Mouse (Mus musculus) olfactory bulb, adult 2 months (tissue): ENCODE measurements around the gene Itsn2. TPM values are rescaled to one million over a fixed set of nuclear protein-coding genes. Genes with fewer than 3 reads are reported as not detected.
"Not testable (repeated sequence)": the region's sequence is repeated elsewhere in the genome, so short reads cannot be mapped to it uniquely, and the experiment has no call there.

ENCODE experiments used
- H3K27ac ChIP-seq: fragments of 200-500 bp; 2 replicates; pipeline ENCODE4 v1.5.1; 2012; ENCODE audit warnings: low read depth, low read length; ENCODE audit not compliant: insufficient read depth
- H3K4me1 ChIP-seq: fragments of 200-500 bp; 2 replicates; pipeline ENCODE4 v1.6.1; 2012; ENCODE audit warnings: low read length; ENCODE audit not compliant: control insufficient read depth, insufficient read depth
- H3K4me3 ChIP-seq: fragments of 200-500 bp; 2 replicates; pipeline ENCODE4 v1.5.1; 2012; ENCODE audit warnings: mild to moderate bottlenecking, low read depth, low read length, moderate library complexity; ENCODE audit not compliant: insufficient read depth
- CTCF ChIP-seq: fragments of 200-500 bp; IDR thresholded peaks from 2 replicates; pipeline ENCODE4 v1.5.1; 2012; ENCODE audit warnings: low read depth, mild to moderate bottlenecking, low read length, moderate library complexity; ENCODE audit not compliant: insufficient read depth
- POLR2A ChIP-seq: fragments of 200-500 bp; IDR thresholded peaks from 2 replicates; pipeline ENCODE4 v1.6.1; 2012; ENCODE audit warnings: mild to moderate bottlenecking, low read depth, low read length, moderate library complexity; ENCODE audit not compliant: insufficient read depth
- WGBS: fragments of 180-500 bp; shearing (Covaris S2); methylation state at CpG from one replicate; pipeline ENCODE4 v1.1.7; 2018; 5-methylcytosine and 5-hydroxymethylcytosine counted together
- polyA plus RNA-seq: library from polyadenylated mRNA; stranded (reverse); fragments of >200 nt; gene quantifications from 2 replicates; pipeline ENCODE4 v1.2.4, GENCODE M21; 2012; ENCODE audit warnings: low replicate concordance; ENCODE audit not compliant: missing spikeins, insufficient read depth, insufficient read length

Itsn2 gene
- polyA plus RNA-seq, 1 experiment: not detected

DNA sequence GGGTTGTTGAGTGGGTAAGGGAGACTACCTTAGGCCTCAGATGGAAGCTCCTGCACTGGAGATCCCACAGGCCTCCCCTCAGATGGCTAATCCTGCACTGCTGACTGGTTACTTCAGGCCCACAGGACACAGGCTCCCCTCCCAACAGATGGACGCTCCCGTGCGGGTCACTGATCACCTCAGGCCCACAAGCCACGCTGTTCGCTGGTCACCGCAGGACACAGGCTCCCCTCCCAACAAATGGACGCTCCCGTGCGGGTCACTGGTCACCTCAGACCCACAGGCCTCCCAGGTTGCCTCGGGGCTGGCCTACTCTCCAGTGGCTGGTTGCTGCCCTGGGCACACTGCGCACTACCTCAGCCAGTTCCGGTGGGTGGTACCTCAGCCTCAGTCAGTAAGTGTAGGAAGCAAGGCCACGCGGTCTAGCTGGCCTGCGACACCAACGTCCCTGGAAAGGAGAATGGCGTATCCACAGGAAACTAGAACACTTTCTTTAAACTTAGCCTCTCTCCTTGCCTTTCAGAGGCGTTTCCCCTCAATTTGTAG is 145.7 kb downstream of the Itsn2 start, which contains the start of gene Fam228a:
Gene Fam228a (minus strand): TSS at position 400 of the 546 bp plus-strand sequence.
- Histone ChIP-seq H3K4me3 (no peak within 1 kb of the TSS), H3K27ac (no peak within 1 kb of the TSS), H3K4me1 (no peaks in the 10 kb centered on the region)
- TF ChIP-seq CTCF: no peak
- TF ChIP-seq POLR2A: no peak
- WGBS: 91% methylated on average over 18 of the region's 18 CpGs

GRCm38 (mm10) chr12:4740823-4741222 is 148.4 kb downstream of the Itsn2 start:
- no peaks in the 10 kb centered on the region for H3K4me1 ChIP-seq
- no peak overlapping the region for H3K4me3 ChIP-seq
- H3K27ac ChIP-seq: no peak overlapping the region
- 56% methylated on average over 7 of the region's 7 CpGs for WGBS
- TF ChIP-seq POLR2A: no peak
- no peak for TF ChIP-seq CTCF

DNA sequence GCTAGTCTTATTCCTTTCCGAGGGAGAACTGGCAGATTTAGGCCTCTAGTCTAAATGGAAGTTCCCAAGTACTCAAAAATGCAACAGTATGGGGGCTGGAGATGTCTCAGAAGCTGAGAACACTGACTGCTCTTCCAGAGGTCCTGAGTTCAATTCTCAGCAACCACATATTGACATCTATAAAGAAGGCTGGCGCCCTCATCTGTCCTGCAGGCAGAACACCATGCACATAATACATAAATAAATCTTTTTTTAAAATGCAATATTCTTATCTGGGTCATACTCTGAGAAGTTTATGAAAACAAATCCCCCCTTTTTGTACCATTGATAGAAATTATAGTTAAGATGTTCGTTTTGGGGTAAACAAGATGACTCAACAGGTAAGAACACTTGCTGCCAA is 149.7 kb downstream of the Itsn2 start:
- Histone ChIP-seq H3K4me1 (no peaks in the 10 kb centered on the region), H3K27ac (no peak overlapping the region), H3K4me3 (no peak overlapping the region)
- 92% methylated on average over 3 of the region's 3 CpGs for WGBS
- TF ChIP-seq POLR2A (no peak), CTCF (no peak)

DNA sequence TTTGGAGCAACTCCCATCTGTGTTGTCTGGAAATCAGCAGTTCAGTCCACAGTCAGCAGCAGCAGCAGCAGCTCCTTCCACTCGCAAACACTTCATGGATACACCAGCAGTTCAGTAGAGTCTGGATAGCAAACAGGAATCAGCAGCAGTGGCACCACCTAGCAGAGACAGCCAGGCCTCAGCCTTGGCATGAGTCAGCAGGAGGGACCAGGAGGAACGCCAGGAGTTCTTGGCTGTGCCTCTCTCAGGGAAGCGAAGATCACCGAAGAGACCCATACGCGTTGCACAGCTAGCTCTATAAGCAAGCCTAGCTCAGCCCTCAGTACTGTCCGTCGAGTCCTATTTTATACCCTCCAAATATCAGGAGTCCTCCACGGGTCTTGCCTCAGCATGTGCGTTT is 152.0 kb downstream of the Itsn2 start:
- H3K27ac ChIP-seq: no peak overlapping the region
- no peak overlapping the region for H3K4me3 ChIP-seq
- TF ChIP-seq POLR2A: no peak
- no peak for TF ChIP-seq CTCF
- 81% methylated on average over 10 of the region's 10 CpGs for WGBS
- H3K4me1 ChIP-seq: no peaks in the 10 kb centered on the region

- not testable (repeated sequence) for H3K4me3 ChIP-seq, H3K27ac ChIP-seq, H3K4me1 ChIP-seq
- 94% methylated on average over 4 of the region's 4 CpGs for WGBS
These were observed 162.0 kb downstream of the Itsn2 start for GRCm38 (mm10) chr12:4754451-4754850.

DNA sequence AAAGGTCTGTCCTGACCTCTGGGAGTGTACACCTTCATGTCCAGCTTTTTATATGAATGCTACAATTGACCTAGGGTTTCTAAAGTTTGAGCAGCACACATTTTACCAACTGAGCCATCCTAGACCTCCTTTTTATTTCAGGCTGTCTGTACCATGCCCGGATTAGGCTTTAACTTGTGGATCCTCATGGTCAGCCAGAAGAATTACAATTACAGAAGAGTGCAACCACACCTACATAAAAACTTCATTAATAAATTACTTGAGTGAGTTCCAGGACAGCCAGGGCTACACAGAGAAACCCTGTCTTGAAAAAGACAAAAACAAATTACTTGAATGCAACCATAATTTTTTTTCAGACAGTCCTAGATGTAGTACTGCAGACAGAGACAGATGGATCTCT is 164.6 kb downstream of the Itsn2 start:
- Histone ChIP-seq H3K4me1 (no peaks in the 10 kb centered on the region), H3K4me3 (no peak overlapping the region), H3K27ac (no peak overlapping the region)
- TF ChIP-seq CTCF (no peak), POLR2A (no peak)
- WGBS: 83% methylated on average over 1 of the region's 1 CpGs

Other genes starting within 250 kb of the Itsn2 start
- not detected in 2 replicates for gene Ncoa1, start 115.5 kb upstream of the Itsn2 start, polyA plus RNA-seq
- gene Gm3625, start 289 bp downstream of the Itsn2 start, polyA plus RNA-seq: not detected in 2 replicates
- not detected in 2 replicates for gene Fam228a, start 145.8 kb downstream of the Itsn2 start, polyA plus RNA-seq
- gene Pfn4, start 176.4 kb downstream of the Itsn2 start, polyA plus RNA-seq: not detected in 2 replicates
- not detected in 2 replicates for gene Fam228b, start 176.6 kb downstream of the Itsn2 start, polyA plus RNA-seq
- gene Sf3b6, start 224.9 kb downstream of the Itsn2 start, polyA plus RNA-seq: not detected in 2 replicates
- not detected in 2 replicates for gene Fkbp1b, start 249.0 kb downstream of the Itsn2 start, polyA plus RNA-seq